Mouse (Mus musculus): ENCODE data around the gene Wipf1. TPM values are rescaled to one million over a fixed set of nuclear protein-coding genes. Genes with fewer than 3 reads are reported as not detected.
A peak's percentile ranks its signal among the peaks of the same experiment; 100 is the strongest.

The Wipf1 gene
- total RNA-seq, 2 experiments from 2014 or later, result 17.3 to 34.1 TPM

- peak; percentile 60 for ATAC-seq (replicated peaks; ENCODE audit: poor library complexity, severe bottlenecking)
Observed at GRCm38 (mm10) chr2:73547256-73547655, 17.7 kb upstream of the Wipf1 start.

- ATAC-seq (replicated peaks; ENCODE audit: poor library complexity, severe bottlenecking), result no peak
Observed at GRCm38 (mm10) chr2:73545556-73545955, 16.0 kb upstream of the Wipf1 start.

GRCm38 (mm10) chr2:73540450-73541162 is 11.1 kb upstream of the Wipf1 start:
- ATAC-seq (replicated peaks; ENCODE audit: poor library complexity, severe bottlenecking), result peak; percentile 72

GRCm38 (mm10) chr2:73539697-73540096 is 10.2 kb upstream of the Wipf1 start:
- no peak for ATAC-seq (replicated peaks; ENCODE audit: poor library complexity, severe bottlenecking)

- no peak for ATAC-seq (replicated peaks; ENCODE audit: poor library complexity, severe bottlenecking)
Observed at GRCm38 (mm10) chr2:73539141-73539540, 9.6 kb upstream of the Wipf1 start.

- ATAC-seq (replicated peaks; ENCODE audit: poor library complexity, severe bottlenecking), result no peak
Observed at GRCm38 (mm10) chr2:73538590-73538989, 9.1 kb upstream of the Wipf1 start.

GRCm38 (mm10) chr2:73536091-73536783 is 6.7 kb upstream of the Wipf1 start:
- peak; percentile 81 for ATAC-seq (replicated peaks; ENCODE audit: poor library complexity, severe bottlenecking)

- no peak for ATAC-seq (replicated peaks; ENCODE audit: poor library complexity, severe bottlenecking)
Observed at GRCm38 (mm10) chr2:73534720-73535119, 5.2 kb upstream of the Wipf1 start.

GRCm38 (mm10) chr2:73530487-73530886 is 953 bp upstream of the Wipf1 start:
- ATAC-seq (replicated peaks; ENCODE audit: poor library complexity, severe bottlenecking), result no peak

GRCm38 (mm10) chr2:73528516-73529355 is 798 bp downstream of the Wipf1 start:
- peak; percentile 30 for ATAC-seq (replicated peaks; ENCODE audit: poor library complexity, severe bottlenecking)

GRCm38 (mm10) chr2:73527956-73528355 is 1.6 kb downstream of the Wipf1 start:
- no peak for ATAC-seq (replicated peaks; ENCODE audit: poor library complexity, severe bottlenecking)

GRCm38 (mm10) chr2:73526691-73527090 is 2.8 kb downstream of the Wipf1 start:
- ATAC-seq (replicated peaks; ENCODE audit: poor library complexity, severe bottlenecking), result peak; percentile 87

- no peak for ATAC-seq (replicated peaks; ENCODE audit: poor library complexity, severe bottlenecking)
Observed at GRCm38 (mm10) chr2:73522891-73523290, 6.6 kb downstream of the Wipf1 start.

GRCm38 (mm10) chr2:73522336-73522735 is 7.2 kb downstream of the Wipf1 start:
- ATAC-seq (replicated peaks; ENCODE audit: poor library complexity, severe bottlenecking), result no peak

- no peak for ATAC-seq (replicated peaks; ENCODE audit: poor library complexity, severe bottlenecking)
Observed at GRCm38 (mm10) chr2:73521737-73522136, 7.8 kb downstream of the Wipf1 start.

GRCm38 (mm10) chr2:73518966-73519365 is 10.6 kb downstream of the Wipf1 start:
- no peak for ATAC-seq (replicated peaks; ENCODE audit: poor library complexity, severe bottlenecking)

GRCm38 (mm10) chr2:73518311-73518710 is 11.2 kb downstream of the Wipf1 start:
- no peak for ATAC-seq (replicated peaks; ENCODE audit: poor library complexity, severe bottlenecking)

GRCm38 (mm10) chr2:73514178-73514577 is 15.4 kb downstream of the Wipf1 start:
- ATAC-seq (replicated peaks; ENCODE audit: poor library complexity, severe bottlenecking), result no peak

- peak; percentile 23 for ATAC-seq (replicated peaks; ENCODE audit: poor library complexity, severe bottlenecking)
Observed at GRCm38 (mm10) chr2:73513204-73513749, 16.3 kb downstream of the Wipf1 start.

- ATAC-seq (replicated peaks; ENCODE audit: poor library complexity, severe bottlenecking), result peak; percentile 80
Observed at GRCm38 (mm10) chr2:73512044-73512443, 17.5 kb downstream of the Wipf1 start.

All from granulocyte monocyte progenitor cell, adult 5-6 weeks (primary cell).